Mouse (Mus musculus) frontal cortex, postnatal 36 days (tissue): ENCODE measurements around the gene Dis3l.
"Not testable (repeated sequence)": the region's sequence is repeated elsewhere in the genome, so short reads cannot be mapped to it uniquely, and the experiment has no call there.

Source experiments
- DNase-seq, 2 experiments: peaks; one replicate each; pipeline ENCODE4 v3.0.0; 2022; ENCODE audit warnings: low spot score in 2 of 2

Dis3l gene

GRCm38 (mm10) chr9:64316986-64317385 lies 24.1 kb downstream of the Dis3l start:
- no peak for DNase-seq

DNA sequence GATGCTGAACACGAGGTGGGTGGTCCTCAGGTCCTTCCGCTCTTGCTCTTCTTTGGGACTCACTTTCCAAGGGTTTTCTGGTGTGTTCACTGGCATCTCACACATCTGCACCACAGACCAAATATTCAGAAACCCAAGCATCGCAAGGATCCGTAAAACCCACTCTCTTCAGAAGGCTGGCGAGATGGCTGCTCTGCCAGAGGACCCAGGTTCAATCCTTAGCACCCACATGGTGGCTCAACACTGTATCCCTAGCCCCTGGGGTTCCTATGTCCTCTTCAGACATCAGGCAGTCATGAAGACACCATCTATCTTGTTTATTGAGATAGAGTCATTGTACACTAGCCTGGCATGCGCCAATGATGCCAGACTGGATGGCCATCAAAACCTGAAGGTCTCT lies 26.4 kb downstream of the Dis3l start:
- DNase-seq, result no peak

GRCm38 (mm10) chr9:64312128-64312527 lies 29.0 kb downstream of the Dis3l start:
- no peak for DNase-seq

- no peak for DNase-seq
Observed at GRCm38 (mm10) chr9:64310996-64311785, 29.9 kb downstream of the Dis3l start.

DNA sequence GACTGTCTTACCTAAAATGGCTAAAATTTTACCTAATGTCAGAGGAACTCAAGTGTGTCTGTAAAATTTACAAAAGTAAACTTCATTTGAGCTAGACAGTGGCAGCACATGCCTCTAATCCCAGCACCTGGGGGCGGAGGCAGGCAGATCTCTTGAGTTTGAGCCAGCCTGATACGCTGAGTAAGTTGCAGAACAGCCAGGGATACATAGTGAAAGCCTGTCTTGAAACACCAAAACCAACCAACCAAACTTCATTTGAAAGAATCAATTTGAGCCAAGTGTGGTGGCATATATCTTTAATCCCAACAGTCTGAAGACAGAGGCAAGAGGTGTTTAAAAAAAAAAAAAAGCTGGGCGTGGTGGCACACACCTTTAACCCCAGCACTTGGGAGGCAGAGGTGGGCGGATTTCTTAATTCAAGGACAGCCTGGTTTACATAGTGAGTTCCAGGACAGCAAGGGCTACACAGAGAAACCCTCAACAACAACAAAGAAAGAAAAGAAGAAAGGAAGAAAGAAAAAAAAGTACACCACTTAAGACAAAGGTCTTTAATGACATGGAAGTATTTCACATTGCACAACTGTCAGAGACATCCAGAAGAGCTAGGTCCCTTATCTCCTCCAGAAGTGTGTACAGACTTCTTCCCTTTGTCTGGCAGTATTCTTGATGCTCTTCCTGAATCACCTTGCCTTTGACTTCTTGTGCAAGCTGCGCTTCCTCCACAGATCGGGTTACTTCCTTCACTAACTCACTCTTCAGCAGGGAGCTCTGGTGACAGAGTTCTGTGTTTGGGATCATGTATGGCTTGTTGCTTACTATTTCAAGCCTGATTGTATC lies 34.4 kb downstream of the Dis3l start:
- DNase-seq, result peak in 1 of 2 experiments; percentile 5

- DNase-seq, result not testable (repeated sequence)
Observed at GRCm38 (mm10) chr9:64303086-64303485, 38.0 kb downstream of the Dis3l start.

DNA sequence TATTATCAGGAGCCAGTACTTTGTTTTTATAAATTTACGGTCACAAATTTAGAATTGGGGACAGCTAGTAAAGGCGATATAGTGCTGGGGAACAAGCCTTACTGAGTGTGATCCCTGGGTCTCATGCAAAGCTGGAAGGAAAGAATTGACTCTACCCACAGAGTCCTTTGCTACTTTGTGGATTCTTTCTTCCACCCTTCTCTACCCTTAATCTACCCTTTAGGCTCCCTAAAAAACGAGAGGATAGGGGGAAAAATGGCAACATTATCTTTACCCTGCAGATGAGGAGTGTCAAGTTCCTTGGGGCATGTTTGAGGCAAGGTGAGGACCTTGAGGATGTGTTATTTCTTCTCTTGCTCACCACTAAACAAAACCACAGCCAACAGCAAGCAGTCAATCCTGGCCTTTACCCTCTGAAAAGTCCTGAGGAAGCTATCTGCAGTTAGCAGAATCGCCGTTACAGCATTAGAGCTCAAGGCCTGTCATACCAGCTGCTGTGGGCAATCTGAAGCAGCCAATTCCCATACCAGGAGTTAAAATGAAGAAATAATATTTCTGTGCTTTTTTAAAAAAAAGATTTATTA lies 58.6 kb downstream of the Dis3l start:
- DNase-seq, result no peak

DNA sequence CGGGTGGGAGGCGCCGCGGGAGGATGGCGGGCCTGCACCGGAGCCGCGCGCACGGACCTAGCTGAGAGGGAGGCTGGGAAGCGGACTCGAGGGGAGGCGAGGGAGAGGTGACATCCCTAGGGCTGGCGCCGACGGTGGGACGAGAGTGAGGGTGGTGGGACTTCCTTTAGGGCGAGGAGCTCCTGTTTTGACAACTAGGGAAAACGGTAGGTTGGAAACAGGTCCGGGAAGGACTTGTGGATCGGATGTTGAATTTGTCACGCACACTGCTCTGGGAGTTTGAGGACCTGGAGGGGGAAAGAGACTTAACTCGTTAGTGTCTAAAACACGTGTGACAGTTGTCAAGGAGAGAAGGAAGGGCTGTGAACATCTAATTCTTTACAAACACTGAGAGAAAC lies 59.3 kb downstream of the Dis3l start:
- DNase-seq, result no peak

GRCm38 (mm10) chr9:64281105-64281780 lies 59.8 kb downstream of the Dis3l start, which contains the start of gene Tipin:
Gene Tipin (plus strand): TSS chr9:64281581.
- peak; percentile 87 to 94 for DNase-seq

- no peak for DNase-seq
Observed at GRCm38 (mm10) chr9:64278665-64279310, 62.3 kb downstream of the Dis3l start.

GRCm38 (mm10) chr9:64277706-64278105 lies 63.4 kb downstream of the Dis3l start:
- peak; percentile 38 to 73 for DNase-seq

GRCm38 (mm10) chr9:64274919-64275318 lies 66.2 kb downstream of the Dis3l start:
- DNase-seq, result no peak

DNA sequence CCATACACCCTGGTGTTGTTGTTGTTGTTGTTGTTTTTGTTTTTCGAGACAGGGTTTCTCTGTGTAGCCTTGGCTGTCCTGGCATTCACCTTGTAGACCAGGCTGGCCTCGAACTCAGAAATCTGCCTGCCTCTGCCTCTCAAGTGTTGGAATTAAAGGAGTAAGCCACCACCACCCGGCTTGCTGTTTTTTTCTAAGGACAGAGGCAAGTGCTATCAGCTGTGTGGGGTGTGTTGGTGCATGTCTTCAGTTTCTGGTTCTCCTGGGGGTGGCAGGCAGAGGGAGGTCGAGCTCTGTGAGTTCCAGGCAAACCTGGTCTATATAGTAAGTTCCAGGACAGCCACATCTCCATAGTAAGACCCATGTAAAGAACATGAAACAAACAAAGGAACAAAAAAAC lies 66.8 kb downstream of the Dis3l start:
- no peak for DNase-seq

DNA sequence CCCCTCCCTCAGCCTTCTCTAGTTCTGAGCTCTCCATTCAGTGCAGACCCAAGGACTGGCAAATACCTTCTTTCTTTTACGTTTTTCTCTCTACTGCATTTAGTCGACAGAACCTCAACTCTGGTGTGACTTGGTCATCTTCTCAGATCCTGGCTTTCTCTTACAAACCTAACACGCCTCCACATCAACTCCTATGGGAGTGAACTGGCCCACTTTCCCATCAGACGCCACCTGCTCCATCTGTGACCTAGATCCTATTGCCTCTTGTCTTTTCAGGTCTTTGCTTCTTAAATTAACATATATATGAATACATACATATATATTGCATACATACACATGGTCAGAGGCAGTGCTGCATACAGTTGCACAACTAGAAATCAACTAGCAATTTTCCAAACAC lies 67.3 kb downstream of the Dis3l start:
- DNase-seq, result peak; percentile 18 to 48

GRCm38 (mm10) chr9:64272611-64273010 lies 68.5 kb downstream of the Dis3l start:
- DNase-seq, result peak; percentile 45 to 72

- no peak for DNase-seq
Observed at GRCm38 (mm10) chr9:64271249-64271648, 69.8 kb downstream of the Dis3l start.

DNA sequence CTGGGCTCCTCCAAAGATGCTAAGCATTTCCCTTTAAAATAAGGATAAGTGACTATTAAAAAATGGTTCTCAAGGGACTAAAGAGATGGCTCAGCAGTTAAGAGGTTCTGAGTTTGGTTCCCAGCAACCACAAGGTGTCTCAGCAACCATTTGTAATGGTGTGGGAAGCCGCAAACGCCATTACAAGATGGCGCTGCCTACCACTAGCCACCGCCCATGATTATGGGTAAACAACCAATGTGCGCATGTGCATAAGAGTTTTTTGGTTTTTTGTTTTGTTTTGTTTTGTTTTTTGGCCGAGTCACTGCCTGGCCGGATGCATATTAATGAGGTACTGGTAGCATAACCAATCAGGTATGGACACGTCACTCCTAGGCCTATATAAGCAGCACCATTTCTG lies 72.3 kb downstream of the Dis3l start:
- DNase-seq, result not testable (repeated sequence)

DNA sequence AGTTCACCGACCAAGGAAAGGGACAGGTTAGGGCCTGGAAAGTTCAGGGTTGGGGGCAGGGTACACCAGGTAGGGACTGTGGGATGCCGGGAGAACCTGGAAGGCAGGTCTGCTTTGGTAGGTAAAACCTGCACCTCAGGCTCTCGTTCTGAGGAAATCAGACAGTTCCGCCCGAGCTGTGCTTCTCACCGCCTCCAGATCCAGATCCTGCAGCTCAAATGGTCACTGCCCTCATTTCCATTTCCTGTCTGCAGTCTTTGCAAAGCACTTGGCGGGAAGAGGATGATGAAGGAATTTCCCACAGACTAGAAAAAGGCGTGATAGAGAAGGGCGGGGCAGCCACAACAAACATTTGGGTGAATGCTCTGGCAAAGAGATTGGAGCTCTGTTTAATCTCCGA lies 72.9 kb downstream of the Dis3l start:
- no peak for DNase-seq

DNA sequence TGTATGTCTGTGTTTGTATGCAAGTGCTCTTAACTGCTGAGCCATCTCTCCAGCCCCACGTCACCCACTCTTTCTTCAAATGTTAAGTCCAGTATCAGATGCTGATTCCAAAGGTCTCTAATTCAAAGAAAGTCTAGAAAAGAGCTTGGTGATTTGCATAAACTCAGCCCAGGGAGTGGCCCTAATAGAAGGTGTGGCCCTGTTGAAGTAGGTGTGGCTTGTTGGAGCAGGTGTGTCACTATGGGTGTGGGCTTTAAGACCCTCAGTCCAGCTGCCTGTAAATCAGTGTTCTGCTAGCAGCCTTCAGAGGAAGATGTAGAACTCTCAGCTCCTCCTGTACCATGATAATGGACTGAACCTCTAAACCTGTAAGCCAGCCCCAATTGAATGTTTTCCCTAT lies 73.9 kb downstream of the Dis3l start:
- DNase-seq, result no peak

DNA sequence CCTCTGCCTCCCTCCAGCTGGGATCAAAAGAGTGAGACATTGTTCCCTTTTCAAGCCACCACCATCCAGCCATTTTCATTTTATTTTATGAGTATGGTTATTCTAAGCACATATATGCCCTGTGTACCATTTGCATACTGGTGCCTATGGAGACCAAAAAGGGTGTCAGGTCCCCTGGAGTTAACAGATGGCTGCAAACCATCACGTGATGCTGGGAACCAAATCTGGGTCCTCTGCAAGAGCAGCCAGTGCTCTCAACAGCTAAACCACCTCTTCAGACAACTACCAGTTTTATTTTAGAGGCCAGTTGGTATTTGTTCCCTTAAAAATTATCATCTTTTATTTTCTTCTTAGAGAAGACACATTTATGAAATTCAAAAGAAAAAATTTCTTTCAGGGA lies 76.3 kb downstream of the Dis3l start:
- DNase-seq, result peak; percentile 18 to 70

DNA sequence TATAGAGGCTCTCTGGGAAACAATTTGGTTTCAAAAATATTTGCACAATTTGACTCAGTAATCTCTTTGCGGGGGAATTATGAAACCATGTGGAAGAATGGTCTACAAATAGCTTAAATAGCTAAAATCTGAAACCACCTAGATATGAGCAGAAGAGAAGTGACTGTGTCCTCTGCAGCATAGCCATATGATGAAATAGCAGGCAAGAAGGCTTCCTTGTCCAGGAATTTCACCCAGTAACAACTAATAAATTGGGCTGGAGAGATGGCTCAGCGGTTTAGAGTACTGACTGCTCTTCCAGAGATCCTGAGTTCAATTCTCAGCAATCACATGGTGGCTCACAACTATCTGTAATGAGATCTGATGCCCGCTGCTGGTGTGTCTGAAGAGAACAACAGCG lies 80.1 kb downstream of the Dis3l start:
- no peak for DNase-seq
